Mouse (Mus musculus): ENCODE measurements around the gene Caskin1. TPM values are rescaled to one million over a fixed set of nuclear protein-coding genes. Genes with fewer than 3 reads are reported as not detected.

Gene Caskin1
- polyA plus RNA-seq (2016; fragmentation: Nextera tagmentation; extraction: Ambion mirVana), result 14.8 and 16.6 TPM in 2 replicates

- WGBS, result under 1% methylated on average over 45 of the region's 45 CpGs
Observed at GRCm38 (mm10) chr17:24488186-24488661, at the start of gene Caskin1. TSS of gene Caskin1 (plus strand) at chr17:24488601.

GRCm38 (mm10) chr17:24440377-24440776 is 48.0 kb upstream of the Caskin1 start:
- Histone ChIP-seq H3K27me3 (no peaks in the 10 kb centered on the region), H3K9ac (no peak overlapping the region)
- ATAC-seq (ENCODE audit: low FRiP score), result no peak

More at GRCm38 (mm10) chr17:24488186-24488661, at the start of gene Caskin1:
- Histone ChIP-seq H3K27me3 (peaks cover 15% of the 10 kb centered on the region), H3K36me3 (replicated peaks) (no peaks in the 10 kb centered on the region), H3K4me2 (peak within 1 kb of the TSS; percentile 92), H3K4me3 (replicated peaks) (peak within 1 kb of the TSS; percentile 88), H3K4me1 (peaks cover 40% of the 10 kb centered on the region), H3K9me3 (no peaks in the 10 kb centered on the region), H3K9ac (peak within 1 kb of the TSS; percentile 90), H3K27ac (peak within 1 kb of the TSS; percentile 90)
- ATAC-seq (ENCODE audit: low FRiP score), result peak; percentile 72

DNA sequence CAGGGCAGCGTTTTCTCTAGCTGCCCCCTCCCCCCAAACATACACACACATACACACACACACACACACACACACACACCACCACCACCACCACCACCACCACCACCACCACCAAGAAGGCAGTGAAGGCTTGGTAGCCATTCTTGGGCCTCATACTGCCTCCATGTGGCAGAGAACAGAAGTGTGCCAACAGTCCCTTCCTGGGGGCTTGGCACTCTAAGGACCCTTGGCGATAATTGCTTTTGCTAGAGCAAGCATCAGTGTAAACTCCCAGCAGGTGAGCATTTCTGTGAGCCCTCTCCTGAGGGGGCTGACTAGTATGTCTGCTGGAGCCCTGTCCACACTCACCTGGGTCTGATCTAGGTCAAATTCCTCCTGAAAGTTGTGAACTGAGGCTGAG is 47.3 kb upstream of the Caskin1 start:
- H3K27me3 ChIP-seq, result no peaks in the 10 kb centered on the region
- 0 out of 2 replicates have a peak, but pooled peaks have one; percentile 25 for ATAC-seq (ENCODE audit: low FRiP score)
- no peak overlapping the region for H3K27ac ChIP-seq
- H3K4me1 ChIP-seq, result no peaks in the 10 kb centered on the region
- H3K4me2 ChIP-seq, result no peak overlapping the region
- H3K36me3 ChIP-seq (replicated peaks), result peaks cover 87% of the 10 kb centered on the region
- H3K9ac ChIP-seq, result no peak overlapping the region
- 53% methylated on average over 2 of the region's 2 CpGs for WGBS
- H3K9me3 ChIP-seq, result no peaks in the 10 kb centered on the region
- no peak overlapping the region for H3K4me3 ChIP-seq (replicated peaks)

More at GRCm38 (mm10) chr17:24440377-24440776, 48.0 kb upstream of the Caskin1 start:
- Histone ChIP-seq H3K9me3 (no peaks in the 10 kb centered on the region), H3K4me3 (replicated peaks) (no peak overlapping the region), H3K36me3 (replicated peaks) (peaks cover 86% of the 10 kb centered on the region), H3K4me2 (no peak overlapping the region), H3K27ac (no peak overlapping the region), H3K4me1 (no peaks in the 10 kb centered on the region)
- WGBS, result 90% methylated on average over 8 of the region's 8 CpGs

- 92% methylated on average over 14 of the region's 14 CpGs for WGBS
- no peaks in the 10 kb centered on the region for H3K4me1 ChIP-seq
- H3K4me2 ChIP-seq, result no peak overlapping the region
- no peak overlapping the region for H3K27ac ChIP-seq
- no peaks in the 10 kb centered on the region for H3K27me3 ChIP-seq
- no peak for ATAC-seq (ENCODE audit: low FRiP score)
- no peak overlapping the region for H3K4me3 ChIP-seq (replicated peaks)
- peaks cover 95% of the 10 kb centered on the region for H3K36me3 ChIP-seq (replicated peaks)
- no peaks in the 10 kb centered on the region for H3K9me3 ChIP-seq
- H3K9ac ChIP-seq, result no peak overlapping the region
Observed at GRCm38 (mm10) chr17:24442107-24442506, 46.3 kb upstream of the Caskin1 start.

DNA sequence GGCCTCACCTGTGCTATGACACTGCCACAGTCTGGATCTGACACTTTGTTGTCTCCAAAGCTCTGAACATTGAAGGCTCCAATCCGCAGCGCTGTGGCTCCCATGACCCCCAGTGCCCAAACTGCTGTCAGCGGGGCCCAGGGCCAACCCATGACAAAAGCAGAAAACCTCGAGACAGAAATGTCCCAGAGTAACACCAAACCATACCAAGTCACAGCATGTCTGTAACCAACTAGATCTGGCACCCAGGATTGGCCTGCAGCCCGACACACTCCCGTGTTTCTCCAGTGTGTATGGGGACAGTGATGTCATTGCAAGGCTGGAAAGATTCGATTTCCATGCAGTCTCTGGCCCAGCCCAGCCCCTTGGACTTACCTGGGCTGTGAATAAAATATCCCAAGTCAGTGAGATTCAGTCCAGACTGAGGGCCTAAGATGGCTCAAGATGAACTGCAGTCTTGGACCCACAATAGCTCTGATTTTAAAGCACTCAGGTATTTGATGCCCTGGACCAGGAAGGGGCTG is 45.7 kb upstream of the Caskin1 start, which contains the start of gene Dnase1l2:
Gene Dnase1l2, minus strand, starts transcription at position 474 of the 524 bp plus-strand sequence.
- no peak within 1 kb of the TSS for H3K4me2 ChIP-seq
- H3K27ac ChIP-seq, result no peak within 1 kb of the TSS
- no peak for ATAC-seq (ENCODE audit: low FRiP score)
- no peaks in the 10 kb centered on the region for H3K4me1 ChIP-seq
- H3K9me3 ChIP-seq, result no peaks in the 10 kb centered on the region
- peaks cover 97% of the 10 kb centered on the region for H3K36me3 ChIP-seq (replicated peaks)
- 79% methylated on average over 7 of the region's 7 CpGs for WGBS
- no peak within 1 kb of the TSS; the same call in 1 of the 2 replicates for H3K9ac ChIP-seq
- no peaks in the 10 kb centered on the region for H3K27me3 ChIP-seq
- no peak within 1 kb of the TSS for H3K4me3 ChIP-seq (replicated peaks)

- WGBS, result 88% methylated on average over 4 of the region's 4 CpGs
- H3K27me3 ChIP-seq, result no peaks in the 10 kb centered on the region
- H3K4me1 ChIP-seq, result no peaks in the 10 kb centered on the region
- H3K9me3 ChIP-seq, result no peaks in the 10 kb centered on the region
- no peak overlapping the region for H3K4me3 ChIP-seq (replicated peaks)
- peaks cover 99% of the 10 kb centered on the region for H3K36me3 ChIP-seq (replicated peaks)
- ATAC-seq (ENCODE audit: low FRiP score), result no peak
- H3K27ac ChIP-seq, result no peak overlapping the region
- no peak overlapping the region for H3K4me2 ChIP-seq
- no peak overlapping the region; the same call in 1 of the 2 replicates for H3K9ac ChIP-seq
Observed at GRCm38 (mm10) chr17:24443409-24443808, 45.0 kb upstream of the Caskin1 start.

DNA sequence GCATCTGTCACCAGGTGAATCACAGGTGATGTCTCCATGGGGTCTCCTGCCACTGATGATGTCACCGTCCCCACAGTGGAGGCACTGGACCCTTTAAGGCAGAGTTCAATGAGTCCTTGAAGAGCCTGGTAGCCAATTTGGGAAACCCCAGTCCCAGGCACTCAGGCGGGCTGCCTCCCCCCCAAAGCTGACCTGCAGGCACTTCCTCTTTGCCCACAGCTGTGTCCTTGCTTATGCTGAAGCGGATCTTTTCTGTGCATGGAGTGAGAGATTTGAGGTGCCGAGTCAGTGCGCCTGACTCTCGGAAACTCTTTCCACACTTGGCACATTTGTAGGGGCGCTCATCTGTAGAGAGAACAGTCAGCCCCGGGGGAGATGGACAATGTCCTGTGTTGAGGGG is 41.8 kb upstream of the Caskin1 start:
- Histone ChIP-seq H3K4me2 (no peak overlapping the region), H3K4me3 (replicated peaks) (no peak overlapping the region), H3K9ac (no peak overlapping the region), H3K9me3 (no peaks in the 10 kb centered on the region), H3K4me1 (no peaks in the 10 kb centered on the region), H3K27ac (no peak overlapping the region), H3K27me3 (no peaks in the 10 kb centered on the region), H3K36me3 (replicated peaks) (peaks cover 99% of the 10 kb centered on the region)
- ATAC-seq (ENCODE audit: low FRiP score), result no peak
- 90% methylated on average over 8 of the region's 8 CpGs for WGBS

DNA sequence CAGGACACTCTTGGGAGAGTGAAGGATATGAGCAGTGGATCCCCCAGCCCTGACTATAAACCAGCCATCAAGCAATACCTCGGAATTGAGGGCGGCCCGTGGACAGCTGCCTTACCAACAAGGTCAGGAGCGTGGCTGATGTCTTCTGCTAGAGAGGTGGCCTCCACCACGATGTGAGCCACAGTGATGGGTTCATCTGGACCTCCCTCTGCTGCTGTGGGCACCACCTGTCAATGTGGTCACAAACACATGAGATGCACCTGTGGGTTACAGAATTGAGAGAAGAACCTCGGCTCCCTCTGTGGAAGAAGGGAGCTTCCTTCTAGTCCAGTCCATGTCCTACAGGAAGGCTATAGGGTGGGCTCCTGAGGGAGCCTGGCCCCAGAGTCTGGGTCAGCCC is 38.9 kb upstream of the Caskin1 start:
- no peak overlapping the region for H3K4me2 ChIP-seq
- H3K9me3 ChIP-seq, result no peaks in the 10 kb centered on the region
- peaks cover 14% of the 10 kb centered on the region for H3K4me1 ChIP-seq
- no peak overlapping the region for H3K27ac ChIP-seq
- H3K27me3 ChIP-seq, result no peaks in the 10 kb centered on the region
- H3K9ac ChIP-seq, result no peak overlapping the region
- no peak overlapping the region for H3K4me3 ChIP-seq (replicated peaks)
- no peak for ATAC-seq (ENCODE audit: low FRiP score)
- H3K36me3 ChIP-seq (replicated peaks), result peaks cover 73% of the 10 kb centered on the region
- WGBS, result 94% methylated on average over 6 of the region's 6 CpGs

DNA sequence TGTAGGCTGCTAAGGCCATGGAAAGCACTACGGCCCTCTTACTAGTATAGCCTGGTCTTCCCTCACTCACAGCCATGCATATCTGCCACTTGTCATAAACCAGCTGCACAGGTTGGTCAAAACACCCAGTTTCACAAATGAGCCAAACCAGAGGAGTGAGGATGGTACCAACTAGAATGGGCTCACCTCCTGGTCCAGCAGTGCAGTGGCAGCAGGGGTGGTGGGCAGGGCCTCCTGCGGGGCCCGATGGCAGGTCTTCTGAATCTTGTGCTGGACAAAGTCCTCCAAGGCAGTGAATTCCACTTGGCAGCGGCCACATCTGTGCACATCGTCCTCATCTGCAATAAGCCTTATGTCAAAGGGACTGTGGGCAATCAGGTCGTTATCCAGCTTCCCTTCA is 37.2 kb upstream of the Caskin1 start:
- H3K27me3 ChIP-seq, result no peaks in the 10 kb centered on the region
- H3K36me3 ChIP-seq (replicated peaks), result peaks cover 56% of the 10 kb centered on the region
- no peak overlapping the region for H3K4me3 ChIP-seq (replicated peaks)
- no peak overlapping the region for H3K9ac ChIP-seq
- H3K9me3 ChIP-seq, result no peaks in the 10 kb centered on the region
- peaks cover 19% of the 10 kb centered on the region for H3K4me1 ChIP-seq
- WGBS, result 96% methylated on average over 6 of the region's 6 CpGs
- H3K27ac ChIP-seq, result no peak overlapping the region
- no peak overlapping the region for H3K4me2 ChIP-seq
- ATAC-seq (ENCODE audit: low FRiP score), result no peak

DNA sequence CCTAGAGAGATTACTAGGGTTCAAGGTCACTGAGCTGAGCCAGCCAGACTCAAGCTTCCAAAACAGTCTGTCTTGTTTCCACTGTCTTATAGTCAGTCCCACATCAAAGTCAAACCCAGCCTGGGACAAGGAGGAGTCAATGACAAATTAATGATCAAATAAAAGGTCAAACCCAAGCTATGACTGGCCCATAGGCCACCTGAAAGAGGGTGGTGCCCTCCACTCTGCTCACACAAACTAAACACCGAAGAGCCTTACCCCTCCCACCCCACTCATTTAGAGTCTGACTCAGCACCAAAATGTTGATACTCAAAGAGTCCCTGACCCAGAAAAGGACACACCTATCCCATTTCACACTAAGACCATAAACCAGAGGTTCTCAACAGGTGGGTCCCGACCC is 35.0 kb upstream of the Caskin1 start:
- WGBS, result 86% methylated on average over 2 of the region's 2 CpGs
- Histone ChIP-seq H3K4me3 (replicated peaks) (no peak overlapping the region), H3K36me3 (replicated peaks) (peaks cover 35% of the 10 kb centered on the region), H3K9me3 (no peaks in the 10 kb centered on the region), H3K27ac (no peak overlapping the region), H3K9ac (no peak overlapping the region), H3K4me2 (peak overlapping the region; percentile 55), H3K4me1 (peaks cover 19% of the 10 kb centered on the region), H3K27me3 (no peaks in the 10 kb centered on the region)
- ATAC-seq (ENCODE audit: low FRiP score), result no peak

- H3K27me3 ChIP-seq, result no peaks in the 10 kb centered on the region
- peak overlapping the region; percentile 55 for H3K4me2 ChIP-seq
- no peaks in the 10 kb centered on the region for H3K9me3 ChIP-seq
- WGBS, result 10% methylated on average over 14 of the region's 14 CpGs
- peaks cover 26% of the 10 kb centered on the region for H3K36me3 ChIP-seq (replicated peaks)
- H3K4me1 ChIP-seq, result peaks cover 19% of the 10 kb centered on the region
- peak overlapping the region; percentile 75 for H3K4me3 ChIP-seq (replicated peaks)
- peak overlapping the region; percentile 90 for H3K27ac ChIP-seq
- H3K9ac ChIP-seq, result peak overlapping the region; percentile 86
- no peak for ATAC-seq (ENCODE audit: low FRiP score)
Observed at GRCm38 (mm10) chr17:24454218-24454755, 34.1 kb upstream of the Caskin1 start.

- Histone ChIP-seq H3K9me3 (no peaks in the 10 kb centered on the region), H3K27ac (peak overlapping the region; percentile 90), H3K36me3 (replicated peaks) (peaks cover 19% of the 10 kb centered on the region), H3K4me2 (peak overlapping the region; percentile 55), H3K9ac (peak overlapping the region; percentile 86), H3K4me1 (peaks cover 19% of the 10 kb centered on the region), H3K4me3 (replicated peaks) (peak overlapping the region; percentile 75), H3K27me3 (no peaks in the 10 kb centered on the region)
- ATAC-seq (ENCODE audit: low FRiP score), result peak; percentile 94
- WGBS, result under 1% methylated on average over 67 of the region's 67 CpGs
Observed at GRCm38 (mm10) chr17:24454756-24455522, 33.5 kb upstream of the Caskin1 start.
